Mouse (Mus musculus): ENCODE data around the gene Pigs. TPM values are rescaled to one million over a fixed set of nuclear protein-coding genes. Genes with fewer than 3 reads are reported as not detected.

The Pigs gene
- total RNA-seq (2023) = 53.5 to 55.3 TPM (median 54.2 TPM) in 4 replicates

GRCm38 (mm10) chr11:78327634-78328511 lies at the start of gene Pigs:
Pigs (plus strand) TSS chr11:78328415.

GRCm38 (mm10) chr11:78290654-78291053 lies 37.6 kb upstream of the Pigs start, which contains the start of gene BC030499:
BC030499 (plus strand) TSS chr11:78290841.

GRCm38 (mm10) chr11:78301357-78302084 lies 26.7 kb upstream of the Pigs start, which contains the start of gene Spag5:
Spag5 (plus strand) TSS chr11:78301529.

GRCm38 (mm10) chr11:78322860-78323259 lies 5.4 kb upstream of the Pigs start, which contains the start of gene Aldoc:
Aldoc (plus strand) TSS chr11:78322968.

GRCm38 (mm10) chr11:78343381-78344327 lies 15.4 kb downstream of the Pigs start, which contains the start of gene Unc119:
Unc119 (plus strand) TSS chr11:78343482.

GRCm38 (mm10) chr11:78386508-78387043 lies 58.4 kb downstream of the Pigs start, which contains the start of gene Foxn1:
Foxn1 (minus strand) TSS chr11:78386558.

Other genes with a start within 250 kb of the Pigs start
- 23.7 to 25.0 TPM (median 24.0 TPM) in 4 replicates for gene Eral1, start 248.0 kb upstream of the Pigs start, total RNA-seq (2023)
- 15.7 to 20.1 TPM (median 16.6 TPM) in 4 replicates for gene Fam222b, start 233.8 kb upstream of the Pigs start, total RNA-seq (2023)
- gene Traf4, start 162.8 kb upstream of the Pigs start, total RNA-seq (2023) = 50.8 to 67.2 TPM (median 56.4 TPM) in 4 replicates
- 16.5 to 22.9 TPM (median 19.9 TPM) in 4 replicates for gene Nek8, start 151.7 kb upstream of the Pigs start, total RNA-seq (2023)
- 2.1 to 5.5 TPM (median 4.1 TPM) in 4 replicates for gene Tlcd1, start 151.7 kb upstream of the Pigs start, total RNA-seq (2023)
- 2,528 to 2,656 TPM (median 2,571 TPM) in 4 replicates for gene Rpl23a, start 144.8 kb upstream of the Pigs start, total RNA-seq (2023)
- gene Rab34, start 140.0 kb upstream of the Pigs start, total RNA-seq (2023) = 0.81 to 1.8 TPM (median 1.6 TPM) in 3 of 4 replicates, not detected in the other
- 0.63 TPM in 1 of 4 replicates, not detected in the others for gene Proca1, start 135.0 kb upstream of the Pigs start, total RNA-seq (2023)
- 54.3 to 61.5 TPM (median 58.9 TPM) in 4 replicates for gene Sdf2, start 82.7 kb upstream of the Pigs start, total RNA-seq (2023)
- gene Supt6, start 82.4 kb upstream of the Pigs start, total RNA-seq (2023) = 74.7 to 76.9 TPM (median 76.1 TPM) in 4 replicates
- 115 to 122 TPM (median 118 TPM) in 4 replicates for gene 2610507B11Rik, start 66.7 kb upstream of the Pigs start, total RNA-seq (2023)
- gene BC030499, start 37.6 kb upstream of the Pigs start, total RNA-seq (2023) = 1.2 to 3.9 TPM (median 2.8 TPM) in 4 replicates
- 2.2 to 7.1 TPM (median 5.1 TPM) in 4 replicates for gene Spag5, start 26.9 kb upstream of the Pigs start, total RNA-seq (2023)
- 29.4 to 37.0 TPM (median 32.5 TPM) in 4 replicates for gene Aldoc, start 5.4 kb upstream of the Pigs start, total RNA-seq (2023)
- 50.8 to 68.8 TPM (median 61.6 TPM) in 4 replicates for gene Unc119, start 15.1 kb downstream of the Pigs start, total RNA-seq (2023)
- gene Foxn1, start 58.1 kb downstream of the Pigs start, total RNA-seq (2023) = not detected in 4 replicates
- not detected in 4 replicates for gene Slc13a2, start 93.8 kb downstream of the Pigs start, total RNA-seq (2023)
- gene Slc46a1, start 137.3 kb downstream of the Pigs start, total RNA-seq (2023) = 0.48 to 1.8 TPM (median 0.79 TPM) in 4 replicates
- 1.8 to 3.0 TPM (median 1.8 TPM) in 4 replicates for gene Sarm1, start 169.3 kb downstream of the Pigs start, total RNA-seq (2023)
- gene Vtn, start 170.7 kb downstream of the Pigs start, total RNA-seq (2023) = not detected in 4 replicates
- not detected in 4 replicates for gene Sebox, start 175.0 kb downstream of the Pigs start, total RNA-seq (2023)
- gene Tmem199, start 183.8 kb downstream of the Pigs start, total RNA-seq (2023) = 32.6 to 37.1 TPM (median 35.7 TPM) in 4 replicates
- gene Poldip2, start 183.8 kb downstream of the Pigs start, total RNA-seq (2023) = 35.9 to 39.9 TPM (median 37.7 TPM) in 4 replicates
- gene Tnfaip1, start 207.9 kb downstream of the Pigs start, total RNA-seq (2023) = 15.5 to 17.8 TPM (median 16.7 TPM) in 4 replicates
- gene Ift20, start 207.9 kb downstream of the Pigs start, total RNA-seq (2023) = 21.9 to 36.4 TPM (median 30.8 TPM) in 4 replicates
- 3.9 to 7.7 TPM (median 4.4 TPM) in 4 replicates for gene Tmem97, start 222.4 kb downstream of the Pigs start, total RNA-seq (2023)